Mouse (Mus musculus) heart, embryonic 12.5 days (tissue): ENCODE data around the gene Olfr1214. TPM values are rescaled to one million over a fixed set of nuclear protein-coding genes. Genes with fewer than 3 reads are reported as not detected.
"Not testable (repeated sequence)": the region's sequence is repeated elsewhere in the genome, so short reads cannot be mapped to it uniquely, and the experiment has no call there.

Experiments used
- ATAC-seq: fragments of 200-750 bp; cut with Nextera tagmentation; 2 replicates; pipeline ENCODE4 v1.8.0; 2017; ENCODE audit warnings: moderate TSS enrichment, moderate library complexity; ENCODE audit not compliant: insufficient number of reproducible peaks, low FRiP score
- H3K27ac ChIP-seq: fragments of 300-500 bp; sonication (generic); 2 replicates; pipeline ENCODE4 v1.5.1; 2016; ENCODE audit warnings: mild to moderate bottlenecking, moderate library complexity; ENCODE audit not compliant: poor library complexity, severe bottlenecking
- H3K27me3 ChIP-seq: fragments of 300-500 bp; sonication (generic); replicated peaks from 2 replicates; pipeline ENCODE4 v1.6.1; 2016; ENCODE audit warnings: mild to moderate bottlenecking, moderate library complexity
- H3K36me3 ChIP-seq: fragments of 300-500 bp; sonication (generic); 2 replicates; pipeline ENCODE4 v1.6.1; 2016; ENCODE audit warnings: mild to moderate bottlenecking, moderate library complexity
- H3K4me1 ChIP-seq: fragments of 300-500 bp; sonication (generic); replicated peaks from 2 replicates; pipeline ENCODE4 v1.6.1; 2016; ENCODE audit warnings: mild to moderate bottlenecking
- H3K4me2 ChIP-seq: fragments of 300-500 bp; sonication (generic); 2 replicates; pipeline ENCODE4 v1.6.1; 2016; ENCODE audit warnings: mild to moderate bottlenecking, moderate library complexity
- H3K4me3 ChIP-seq: fragments of 300-500 bp; sonication (generic); 2 replicates; pipeline ENCODE4 v1.5.1; 2016; ENCODE audit warnings: mild to moderate bottlenecking
- H3K9ac ChIP-seq: fragments of 300-500 bp; sonication (generic); 2 replicates; pipeline ENCODE4 v1.6.1; 2016; ENCODE audit warnings: mild to moderate bottlenecking, moderate library complexity
- H3K9me3 ChIP-seq: fragments of 300-500 bp; sonication (generic); replicated peaks from 2 replicates; pipeline ENCODE4 v1.6.1; 2016; ENCODE audit warnings: mild to moderate bottlenecking, moderate library complexity
- WGBS: fragments of 180-500 bp; shearing (Covaris S2); methylation state at CpG from one replicate; pipeline ENCODE4 v1.1.7; 2016; 5-methylcytosine and 5-hydroxymethylcytosine counted together
- polyA plus RNA-seq: library from polyadenylated mRNA; unstranded; fragments of >200 nt; fragmentation: Nextera tagmentation; extraction: Ambion mirVana; gene quantifications from 2 replicates; pipeline ENCODE4 v1.2.1, GENCODE M21; 2016

The Olfr1214 gene
- polyA plus RNA-seq, result not detected in 2 replicates

DNA sequence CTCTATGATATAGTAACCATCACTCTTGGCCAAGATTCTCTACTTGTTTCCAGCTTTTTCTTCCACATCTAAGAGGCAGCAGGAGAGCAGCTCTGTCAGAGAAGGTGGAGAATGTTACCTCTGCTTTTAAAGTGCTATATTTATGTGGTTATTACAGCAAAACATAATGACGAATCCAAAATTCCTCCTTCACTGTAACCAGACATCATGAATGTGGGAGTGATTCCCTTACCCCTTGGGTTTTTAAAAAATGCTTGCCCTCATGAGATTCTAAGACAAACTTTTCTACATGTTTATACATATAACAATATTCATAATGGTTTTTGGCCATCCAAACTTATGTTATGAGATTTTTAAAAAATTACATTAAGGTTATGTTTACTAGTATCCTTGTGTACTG, at the start of gene Olfr1214:
Gene Olfr1214, minus strand, starts transcription at position 101 of the 400 bp plus-strand sequence.
- Histone ChIP-seq H3K9me3 (no peaks in the 10 kb centered on the region), H3K27me3 (no peaks in the 10 kb centered on the region), H3K4me2 (no peak within 1 kb of the TSS), H3K36me3 (no peaks in the 10 kb centered on the region), H3K9ac (no peak within 1 kb of the TSS), H3K27ac (no peak within 1 kb of the TSS), H3K4me3 (no peak within 1 kb of the TSS), H3K4me1 (no peaks in the 10 kb centered on the region)
- whole genome bisulfite sequencing, result 68% methylated on average over 1 of the region's 1 CpGs
- no peak for ATAC-seq

- Histone ChIP-seq H3K4me3 (no peak within 1 kb of the TSS), H3K27ac (no peak within 1 kb of the TSS), H3K9me3 (no peaks in the 10 kb centered on the region), H3K27me3 (no peaks in the 10 kb centered on the region), H3K9ac (no peak within 1 kb of the TSS), H3K4me2 (no peak within 1 kb of the TSS), H3K36me3 (no peaks in the 10 kb centered on the region), H3K4me1 (no peaks in the 10 kb centered on the region)
- 59% methylated on average over 2 of the region's 2 CpGs for WGBS
- no peak for ATAC-seq
Measured at GRCm38 (mm10) chr2:89031965-89032364, 39.5 kb upstream of the Olfr1214 start, which contains the start of gene Olfr1217. Gene Olfr1217, minus strand, starts transcription at chr2:89032065.

GRCm38 (mm10) chr2:89021436-89021835, 29.0 kb upstream of the Olfr1214 start:
- H3K4me2 ChIP-seq, H3K4me3 ChIP-seq, H3K36me3 ChIP-seq, H3K27me3 ChIP-seq, H3K27ac ChIP-seq, H3K9me3 ChIP-seq, ATAC-seq, H3K9ac ChIP-seq, H3K4me1 ChIP-seq: not testable (repeated sequence)
- WGBS, result 67% methylated on average over 3 of the region's 3 CpGs

- 81% methylated on average over 1 of the region's 1 CpGs for WGBS
- ATAC-seq, result no peak
- no peaks in the 10 kb centered on the region for H3K9me3 ChIP-seq
Measured at GRCm38 (mm10) chr2:89018240-89018639, 25.8 kb upstream of the Olfr1214 start, which contains the start of gene Olfr1216. Gene Olfr1216, minus strand, starts transcription at chr2:89018340.

GRCm38 (mm10) chr2:89006873-89007272, 14.4 kb upstream of the Olfr1214 start, which contains the start of gene Olfr1215:
Gene Olfr1215, minus strand, starts transcription at chr2:89006973.
- 62% methylated on average over 2 of the region's 2 CpGs for WGBS
- no peak within 1 kb of the TSS for H3K4me2 ChIP-seq

More at GRCm38 (mm10) chr2:89018240-89018639, 25.8 kb upstream of the Olfr1214 start, which contains the start of gene Olfr1216:
- no peak within 1 kb of the TSS for H3K4me2 ChIP-seq
- no peak within 1 kb of the TSS for H3K4me3 ChIP-seq
- no peak within 1 kb of the TSS for H3K27ac ChIP-seq
- H3K9ac ChIP-seq, result no peak within 1 kb of the TSS
- H3K36me3 ChIP-seq, result no peaks in the 10 kb centered on the region
- no peaks in the 10 kb centered on the region for H3K27me3 ChIP-seq
- H3K4me1 ChIP-seq, result no peaks in the 10 kb centered on the region

DNA sequence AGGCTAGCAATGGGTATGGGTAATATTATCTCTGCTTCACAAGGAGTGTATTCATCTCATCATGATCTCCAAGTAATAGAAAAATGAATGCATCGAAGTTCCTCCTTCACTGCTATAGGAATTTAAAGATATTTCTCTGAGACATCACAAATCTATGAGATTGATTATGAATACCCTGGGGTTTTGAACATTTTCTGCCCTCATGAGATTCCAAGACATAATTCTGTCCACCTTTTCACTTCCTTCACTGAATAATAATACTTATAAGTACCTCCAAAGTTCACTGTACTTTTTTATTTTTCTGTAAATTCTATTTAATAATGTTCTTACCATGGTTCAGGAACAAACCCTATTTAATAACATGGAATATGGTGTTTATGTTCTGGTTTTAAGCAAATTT, 12.3 kb downstream of the Olfr1214 start, which contains the start of gene Gm13762:
Gene Gm13762, minus strand, starts transcription at position 101 of the 400 bp plus-strand sequence.
- 65% methylated on average over 1 of the region's 1 CpGs for WGBS
- no peak within 1 kb of the TSS for H3K27ac ChIP-seq

More at GRCm38 (mm10) chr2:89006873-89007272, 14.4 kb upstream of the Olfr1214 start, which contains the start of gene Olfr1215:
- Histone ChIP-seq H3K36me3 (no peaks in the 10 kb centered on the region), H3K27ac (no peak within 1 kb of the TSS), H3K9ac (no peak within 1 kb of the TSS), H3K4me3 (no peak within 1 kb of the TSS), H3K9me3 (no peaks in the 10 kb centered on the region), H3K27me3 (no peaks in the 10 kb centered on the region), H3K4me1 (no peaks in the 10 kb centered on the region)
- ATAC-seq, result no peak

GRCm38 (mm10) chr2:88953669-88954068, 38.8 kb downstream of the Olfr1214 start, which contains the start of gene Olfr1212:
Gene Olfr1212, plus strand, starts transcription at chr2:88953969.
- Histone ChIP-seq H3K4me3 (no peak within 1 kb of the TSS), H3K36me3 (no peaks in the 10 kb centered on the region), H3K27ac (no peak within 1 kb of the TSS), H3K4me2 (no peak within 1 kb of the TSS), H3K9me3 (no peaks in the 10 kb centered on the region), H3K4me1 (no peaks in the 10 kb centered on the region), H3K27me3 (no peaks in the 10 kb centered on the region), H3K9ac (no peak within 1 kb of the TSS)
- no peak for ATAC-seq

More for the DNA sequence above, 12.3 kb downstream of the Olfr1214 start, which contains the start of gene Gm13762:
- Histone ChIP-seq H3K9me3 (no peaks in the 10 kb centered on the region), H3K36me3 (no peaks in the 10 kb centered on the region), H3K4me1 (no peaks in the 10 kb centered on the region), H3K4me3 (no peak within 1 kb of the TSS), H3K9ac (no peak within 1 kb of the TSS), H3K4me2 (no peak within 1 kb of the TSS), H3K27me3 (no peaks in the 10 kb centered on the region)
- ATAC-seq, result no peak

- Histone ChIP-seq H3K36me3 (no peaks in the 10 kb centered on the region), H3K27ac (no peak within 1 kb of the TSS), H3K4me2 (no peak within 1 kb of the TSS), H3K9ac (no peak within 1 kb of the TSS), H3K4me1 (no peaks in the 10 kb centered on the region), H3K4me3 (no peak within 1 kb of the TSS), H3K27me3 (no peaks in the 10 kb centered on the region), H3K9me3 (0 out of 2 replicates have a peak, but pooled peaks cover 3% of the 10 kb centered on the region)
- no peak for ATAC-seq
- 69% methylated on average over 1 of the region's 1 CpGs for WGBS
Measured at GRCm38 (mm10) chr2:88938011-88938410, 54.4 kb downstream of the Olfr1214 start, which contains the start of gene Olfr1211. Gene Olfr1211, minus strand, starts transcription at chr2:88938111.

Other genes with a start within 250 kb of the Olfr1214 start
- gene Olfr1198, start 241.3 kb downstream of the Olfr1214 start, polyA plus RNA-seq, result not detected in 2 replicates
- not detected in 2 replicates for gene Olfr1199, start 232.2 kb downstream of the Olfr1214 start, polyA plus RNA-seq
- gene Olfr1200, start 222.2 kb downstream of the Olfr1214 start, polyA plus RNA-seq, result not detected in 2 replicates
- not detected in 2 replicates for gene Olfr1201, start 199.6 kb downstream of the Olfr1214 start, polyA plus RNA-seq
- not detected in 2 replicates for gene Olfr1202, start 178.2 kb downstream of the Olfr1214 start, polyA plus RNA-seq
- not detected in 2 replicates for gene Olfr1205, start 162.9 kb downstream of the Olfr1214 start, polyA plus RNA-seq
- not detected in 2 replicates for gene Olfr1204, start 143.4 kb downstream of the Olfr1214 start, polyA plus RNA-seq
- not detected in 2 replicates for gene Olfr1206, start 129.4 kb downstream of the Olfr1214 start, polyA plus RNA-seq
- not detected in 2 replicates for gene Olfr1208, start 90.3 kb downstream of the Olfr1214 start, polyA plus RNA-seq
- gene Olfr1209, start 77.5 kb downstream of the Olfr1214 start, polyA plus RNA-seq, result not detected in 2 replicates
- not detected in 2 replicates for gene Olfr1211, start 54.5 kb downstream of the Olfr1214 start, polyA plus RNA-seq
- gene Olfr1212, start 38.7 kb downstream of the Olfr1214 start, polyA plus RNA-seq, result not detected in 2 replicates
- gene Gm13762, start 12.4 kb downstream of the Olfr1214 start, polyA plus RNA-seq, result not detected in 2 replicates
- not detected in 2 replicates for gene Olfr1215, start 14.3 kb upstream of the Olfr1214 start, polyA plus RNA-seq
- not detected in 2 replicates for gene Olfr1216, start 25.7 kb upstream of the Olfr1214 start, polyA plus RNA-seq
- not detected in 2 replicates for gene Olfr1217, start 39.4 kb upstream of the Olfr1214 start, polyA plus RNA-seq
- not detected in 2 replicates for gene Olfr1218, start 68.5 kb upstream of the Olfr1214 start, polyA plus RNA-seq
- gene Olfr1219, start 90.9 kb upstream of the Olfr1214 start, polyA plus RNA-seq, result not detected in 2 replicates
- gene Olfr1220, start 114.2 kb upstream of the Olfr1214 start, polyA plus RNA-seq, result not detected in 2 replicates
- not detected in 2 replicates for gene Olfr1221, start 124.6 kb upstream of the Olfr1214 start, polyA plus RNA-seq
- not detected in 2 replicates for gene Olfr1222, start 140.4 kb upstream of the Olfr1214 start, polyA plus RNA-seq
- gene Olfr1223, start 158.9 kb upstream of the Olfr1214 start, polyA plus RNA-seq, result not detected in 2 replicates
- gene Olfr1224-ps1, start 171.4 kb upstream of the Olfr1214 start, polyA plus RNA-seq, result not detected in 2 replicates
- gene Olfr1225, start 182.0 kb upstream of the Olfr1214 start, polyA plus RNA-seq, result not detected in 2 replicates
- gene Olfr1226, start 207.4 kb upstream of the Olfr1214 start, polyA plus RNA-seq, result not detected in 2 replicates